Mouse (Mus musculus) embryonic stem cell, embryonic (primary cell): ENCODE results near the gene Fam43b.

Source experiments
- CTCF ChIA-PET, 4 experiments: fragments of 300-600 bp in 2 of 4; fragments of 350-600 bp in 2 of 4; sonication (Branson Sonifier 250); formaldehyde crosslinking; loops; one replicate each; lab custom pipeline; 2022; ENCODE audit warnings: inconsistent platforms in 2 of 4; lab: Charles Lee
- POLR2A ChIA-PET, 4 experiments: fragments of 300-600 bp in 2 of 4; fragments of 350-600 bp in 2 of 4; sonication (Branson Sonifier 250); formaldehyde crosslinking; loops; one replicate each; lab custom pipeline; 2022; ENCODE audit warnings: antibody characterized with exemption in 4 of 4, inconsistent platforms in 1 of 4; lab: Charles Lee

Fam43b gene

DNA sequence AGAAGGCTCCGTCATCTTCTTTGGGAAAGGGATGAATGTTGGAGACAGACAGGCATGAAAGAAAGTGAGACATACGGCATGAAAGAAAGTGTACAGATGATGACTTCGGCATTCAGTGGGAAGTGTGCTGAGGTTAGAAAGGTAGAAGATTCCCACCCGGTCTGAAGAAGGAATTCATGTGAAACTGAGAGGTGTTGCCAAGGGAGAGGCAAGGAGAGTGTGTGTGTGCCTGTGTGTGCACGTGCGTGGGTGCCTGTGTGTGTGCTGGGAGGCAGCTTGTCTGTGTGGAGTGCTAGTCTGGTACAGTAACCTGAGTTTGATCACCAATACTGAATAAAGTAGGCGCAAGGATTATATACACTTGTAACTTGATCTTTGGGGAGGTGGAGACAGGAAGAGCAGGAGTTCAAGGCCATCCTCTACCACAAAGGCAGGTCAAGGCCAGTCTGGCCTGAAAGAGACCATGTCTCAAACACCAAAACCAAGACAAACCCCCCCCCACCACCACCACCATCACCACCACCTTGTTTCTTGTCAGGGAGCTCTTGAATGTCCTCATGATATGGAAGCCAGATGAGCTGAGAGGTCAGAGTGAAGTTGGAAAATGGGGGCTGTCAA, 15.3 kb upstream of the Fam43b start:
- POLR2A ChIA-PET = interaction anchor here (0.5 to 1.3 kb wide), 17 partner anchors 15 to 881 kb away, joined by 3 to 7 read pairs (median 3); partner anchors contain the start of gene Fam43b (in 2 of the 4)
- CTCF ChIA-PET = interaction anchor here (0.6 to 1.4 kb wide), 17 partner anchors 33 to 578 kb away, joined by 3 to 13 read pairs (median 4); partner anchors contain the start of gene Pla2g2d (in 1 of the 4)

GRCm38 (mm10) chr4:138411011-138411410, 14.7 kb upstream of the Fam43b start:
- POLR2A ChIA-PET = interaction anchor here (0.5 to 1.3 kb wide), 8 partner anchors 13 to 447 kb away, joined by 3 to 5 read pairs (median 3); partner anchors contain the start of gene Fam43b (in 2 of the 4)
- CTCF ChIA-PET = interaction anchor here in 3 of 4 experiments (0.6 to 1.4 kb wide), 9 partner anchors 14 to 375 kb away, joined by 3 to 5 read pairs (median 4); partner anchors contain the start of gene Fam43b (in 1 of the 3)

DNA sequence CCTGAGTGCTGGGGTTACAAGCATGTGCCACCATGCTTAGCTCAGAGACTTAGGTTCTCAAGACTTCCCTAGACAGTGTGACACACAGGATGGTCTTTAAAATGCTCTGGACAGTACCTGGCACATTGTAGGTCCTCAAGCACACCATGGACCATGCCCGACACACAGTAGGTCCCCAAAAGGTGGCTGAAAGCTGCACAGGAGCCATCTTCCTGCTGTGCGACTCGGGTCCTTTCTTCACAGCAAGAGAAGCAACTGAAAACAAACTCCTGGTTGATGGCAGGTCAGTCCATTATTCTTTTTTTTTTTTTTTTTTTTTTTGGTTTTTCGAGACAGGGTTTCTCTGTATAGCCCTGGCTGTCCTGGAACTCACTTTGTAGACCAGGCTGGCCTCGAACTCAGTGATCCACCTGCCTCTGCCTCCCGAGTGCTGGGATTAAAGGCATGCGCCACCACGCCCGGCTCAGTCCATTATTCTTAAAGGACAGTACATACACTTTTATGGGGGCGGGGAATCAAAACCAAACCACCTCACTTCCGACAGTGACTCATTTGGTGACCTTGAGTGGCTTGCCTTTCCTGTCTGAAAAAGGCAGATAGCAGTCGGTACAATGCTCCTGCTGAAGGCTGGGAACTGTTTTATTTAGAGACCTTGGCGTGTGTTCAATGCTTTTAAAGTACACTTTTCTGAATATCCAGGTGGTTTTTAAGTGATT, 11.3 kb upstream of the Fam43b start:
- ChIA-PET CTCF (interaction anchor here in 3 of 4 experiments (0.6 to 1.2 kb wide), 6 partner anchors 11 to 461 kb away, joined by 3 to 5 read pairs (median 4); partner anchors contain the start of gene Fam43b (in 2 of the 3)), POLR2A (interaction anchor here in 1 of 4 experiments (0.5 to 0.7 kb wide), 2 partner anchors 10 to 657 kb away, joined by 3 read pairs; no protein-coding TSS in a partner anchor)

- CTCF ChIA-PET = interaction anchor here (0.5 to 2.1 kb wide), 47 partner anchors 9 to 1739 kb away, joined by 3 to 29 read pairs (median 4); partner anchors contain the start of genes Fam43b (in 3 of the 4), Pink1 (in 2 of the 4) and Ddost (in 1 of the 4)
- POLR2A ChIA-PET = interaction anchor here in 3 of 4 experiments (0.7 to 2.1 kb wide), 7 partner anchors 9 to 1642 kb away, joined by 3 to 4 read pairs (median 3); partner anchors contain the start of gene Fam43b (in 3 of the 3)
These were observed 8.5 kb upstream of the Fam43b start for GRCm38 (mm10) chr4:138404806-138405205.

DNA sequence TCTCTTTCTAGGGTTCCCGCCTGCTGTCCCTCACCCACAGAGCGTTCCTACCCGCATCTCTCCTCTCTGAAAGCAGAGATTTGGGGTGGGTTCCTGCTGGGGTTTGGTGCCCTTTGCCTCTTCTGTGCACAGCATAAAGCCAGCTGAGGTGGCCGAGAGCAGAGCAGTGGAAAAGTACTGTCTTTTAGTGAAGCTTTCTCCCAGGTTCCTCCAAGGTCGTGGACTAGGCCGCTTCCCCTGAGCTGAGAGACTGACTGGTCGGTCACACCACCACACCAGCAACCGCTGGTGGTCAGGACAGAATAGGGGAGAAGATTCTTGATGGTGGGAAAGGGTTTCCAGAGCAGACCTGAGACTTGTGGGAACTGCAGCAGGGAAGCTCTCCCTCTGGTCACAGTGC, 383 bp upstream of the Fam43b start:
- ChIA-PET CTCF (interaction anchor here (0.6 to 4.0 kb wide), 22 partner anchors 8 to 720 kb away, joined by 3 to 29 read pairs (median 4); partner anchors contain the start of gene Pink1 (in 1 of the 4)), POLR2A (interaction anchor here in 3 of 4 experiments (0.5 to 3.0 kb wide), 26 partner anchors 8 to 409 kb away, joined by 3 to 16 read pairs (median 4); partner anchors contain the start of genes Ddost (in 1 of the 3), Mul1 (in 1 of the 3) and Pink1 (in 1 of the 3))

- ChIA-PET CTCF (interaction anchor here (0.6 to 4.0 kb wide), 23 partner anchors 9 to 670 kb away, joined by 3 to 29 read pairs (median 4); partner anchors contain the start of genes Pink1 (in 2 of the 4) and Mul1 (in 1 of the 4)), POLR2A (interaction anchor here in 3 of 4 experiments (0.5 to 3.0 kb wide), 22 partner anchors 10 to 311 kb away, joined by 3 to 16 read pairs (median 4); partner anchors contain the start of genes Mul1 (in 2 of the 3) and Ddost (in 1 of the 3))
These were observed 999 bp downstream of the Fam43b start for GRCm38 (mm10) chr4:138395087-138395970.

DNA sequence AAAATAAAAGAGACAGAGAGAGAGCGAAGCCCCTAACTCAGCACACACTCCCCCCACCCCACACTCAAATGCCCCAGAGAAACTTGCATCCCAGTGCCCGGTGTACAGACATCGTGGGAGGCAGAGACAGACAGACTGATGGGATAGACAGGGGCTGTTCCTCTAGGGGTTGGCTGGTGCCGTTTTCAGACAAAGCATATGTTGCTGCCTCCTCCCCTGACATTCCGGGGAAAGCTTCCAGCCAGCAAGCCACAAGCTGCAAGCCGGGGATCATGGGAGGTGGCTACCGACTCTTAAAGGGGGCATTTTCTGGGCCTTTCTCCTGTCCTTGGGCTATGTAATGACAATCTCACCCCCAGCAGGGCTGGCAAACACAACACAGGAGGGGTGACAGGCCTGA, 2.6 kb downstream of the Fam43b start:
- POLR2A ChIA-PET = interaction anchor here in 2 of 4 experiments (0.7 to 1.0 kb wide), 2 partner anchors 18 to 102 kb away, joined by 3 to 4 read pairs; no protein-coding TSS in a partner anchor

GRCm38 (mm10) chr4:138383789-138384188, 12.5 kb downstream of the Fam43b start:
- CTCF ChIA-PET = interaction anchor here in 3 of 4 experiments (0.7 to 1.8 kb wide), 7 partner anchors 12 to 261 kb away, joined by 3 to 9 read pairs (median 4); partner anchors contain the start of gene Pink1 (in 1 of the 3)
- POLR2A ChIA-PET = interaction anchor here in 3 of 4 experiments (0.7 to 2.5 kb wide), 4 partner anchors 9 to 51 kb away, joined by 3 to 6 read pairs (median 5); partner anchors contain the start of gene Fam43b (in 2 of the 3)

More for the DNA sequence above, 2.6 kb downstream of the Fam43b start:
- CTCF ChIA-PET = interaction anchor here in 1 of 4 experiments (1.5 kb wide), 1 partner anchor 11 kb away, joined by 10 read pairs; no protein-coding TSS in a partner anchor

DNA sequence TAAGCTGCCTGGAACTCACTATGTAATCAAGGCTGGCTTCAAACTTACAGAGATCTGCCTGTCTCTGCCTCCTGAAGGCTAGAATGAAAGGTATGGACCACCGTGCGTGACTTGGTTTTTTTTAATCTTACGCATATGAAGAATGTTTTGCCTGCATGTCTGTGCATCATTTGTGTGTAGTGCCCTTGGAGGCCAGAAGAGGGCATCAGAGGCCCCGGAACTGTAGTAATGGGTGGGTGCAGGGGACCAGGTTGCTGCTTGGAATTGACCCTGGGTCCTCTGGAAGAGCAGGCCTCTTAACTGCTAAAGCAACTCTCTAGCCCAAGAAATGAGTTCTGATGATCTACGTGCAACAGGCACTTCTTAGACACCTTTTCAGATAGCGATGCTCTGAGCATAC, 13.9 kb downstream of the Fam43b start:
- CTCF ChIA-PET = interaction anchor here in 3 of 4 experiments (0.5 to 4.6 kb wide), 17 partner anchors 13 to 1426 kb away, joined by 3 to 25 read pairs (median 4); partner anchors contain the start of gene Pink1 (in 1 of the 3)

GRCm38 (mm10) chr4:138380132-138380689, 16.1 kb downstream of the Fam43b start:
- ChIA-PET POLR2A (interaction anchor here in 2 of 4 experiments (1.1 to 3.4 kb wide), 4 partner anchors 16 to 61 kb away, joined by 3 to 16 read pairs (median 4); partner anchors contain the start of genes Fam43b (in 1 of the 2) and Pink1 (in 1 of the 2)), CTCF (interaction anchor here (0.6 to 4.6 kb wide), 13 partner anchors 10 to 963 kb away, joined by 3 to 25 read pairs (median 6); partner anchors contain the start of gene Pink1 (in 2 of the 4))

More for the DNA sequence above, 13.9 kb downstream of the Fam43b start:
- POLR2A ChIA-PET = interaction anchor here in 2 of 4 experiments (0.6 to 2.5 kb wide), 6 partner anchors 14 to 675 kb away, joined by 3 to 6 read pairs (median 3); partner anchors contain the start of gene Fam43b (in 1 of the 2)

DNA sequence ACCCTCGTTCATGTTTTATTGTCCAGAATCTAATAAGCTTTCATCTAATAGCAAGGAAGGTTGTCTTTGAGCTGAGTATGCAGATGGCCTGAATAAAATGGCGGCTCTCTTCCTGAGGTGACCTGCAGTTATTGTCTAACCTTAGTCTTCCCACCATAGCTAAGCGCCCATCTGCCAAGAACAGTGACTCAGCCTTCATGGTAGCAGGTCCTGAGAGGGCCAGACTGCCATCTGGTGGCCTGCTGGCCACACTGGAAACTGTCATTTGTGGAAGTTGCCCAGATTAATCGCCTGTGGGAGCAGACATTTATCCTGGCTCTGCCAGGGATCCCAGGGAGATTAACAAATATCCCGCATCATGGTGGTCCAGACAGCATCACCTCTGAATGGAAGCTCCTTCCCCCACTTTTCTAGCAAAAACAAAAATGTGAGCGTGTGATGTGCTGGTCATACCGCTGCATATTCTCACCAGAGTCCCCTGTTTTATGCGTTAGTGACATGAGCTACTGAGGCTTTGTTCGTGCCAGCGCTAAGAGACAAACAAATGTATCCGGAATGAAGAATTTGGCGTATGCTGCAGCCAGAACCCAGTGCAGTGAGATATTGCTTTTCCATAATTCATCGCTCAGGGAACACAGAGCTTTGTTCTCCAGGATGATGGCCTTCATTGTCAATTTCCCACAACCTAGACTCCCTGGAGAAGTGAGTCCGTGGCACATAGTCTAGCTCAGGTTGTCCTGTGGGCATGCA, 17.1 kb downstream of the Fam43b start:
- POLR2A ChIA-PET = interaction anchor here in 3 of 4 experiments (0.7 to 3.4 kb wide), 6 partner anchors 17 to 346 kb away, joined by 3 to 16 read pairs (median 3); partner anchors contain the start of genes Fam43b (in 1 of the 3) and Pink1 (in 1 of the 3)
- CTCF ChIA-PET = interaction anchor here (0.5 to 4.6 kb wide), 30 partner anchors 9 to 670 kb away, joined by 3 to 25 read pairs (median 4); partner anchors contain the start of genes Pink1 (in 2 of the 4) and Fam43b (in 1 of the 4)

DNA sequence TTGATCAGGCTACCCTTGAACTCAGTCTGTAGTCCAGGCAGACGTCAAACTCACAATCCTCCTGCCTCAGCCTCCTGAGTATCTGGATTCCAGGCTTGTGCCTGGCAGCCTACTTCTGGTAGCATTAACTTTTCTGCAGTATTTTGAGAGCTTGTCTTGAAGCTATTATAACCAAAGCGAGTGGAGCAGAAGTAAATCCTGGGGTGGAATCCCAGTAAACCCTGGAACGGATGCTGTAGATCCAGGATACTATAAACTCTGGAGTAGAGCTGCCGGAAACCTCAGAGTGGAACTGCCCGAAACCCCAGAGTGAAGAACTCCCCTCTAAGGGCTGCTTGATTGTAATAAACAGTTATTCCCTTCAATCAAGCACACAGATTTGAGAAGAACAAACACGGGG, 18.8 kb downstream of the Fam43b start:
- ChIA-PET CTCF (interaction anchor here in 2 of 4 experiments (0.6 to 3.7 kb wide), 21 partner anchors 9 to 482 kb away, joined by 3 to 13 read pairs (median 3); partner anchors contain the start of genes Pink1 (in 2 of the 2), Cda (in 1 of the 2) and Mul1 (in 1 of the 2)), POLR2A (interaction anchor here (0.7 to 3.4 kb wide), 6 partner anchors 15 to 60 kb away, joined by 3 to 16 read pairs (median 4); partner anchors contain the start of genes Fam43b (in 1 of the 4) and Mul1 (in 1 of the 4))

GRCm38 (mm10) chr4:138375117-138375516, 21.2 kb downstream of the Fam43b start:
- CTCF ChIA-PET = interaction anchor here in 3 of 4 experiments (0.6 to 1.7 kb wide), 10 partner anchors 13 to 384 kb away, joined by 3 to 7 read pairs (median 3); partner anchors contain the start of gene Pink1 (in 1 of the 3)
- POLR2A ChIA-PET = interaction anchor here in 2 of 4 experiments (0.6 to 1.0 kb wide), 4 partner anchors 9 to 50 kb away, joined by 3 to 6 read pairs (median 4); no protein-coding TSS in a partner anchor

- CTCF ChIA-PET = interaction anchor here in 1 of 4 experiments (1.0 kb wide), 1 partner anchor 9 kb away, joined by 3 read pairs; no protein-coding TSS in a partner anchor
- POLR2A ChIA-PET = interaction anchor here in 1 of 4 experiments (1.3 kb wide), 1 partner anchor 9 kb away, joined by 4 read pairs; no protein-coding TSS in a partner anchor
These were observed 25.3 kb downstream of the Fam43b start for GRCm38 (mm10) chr4:138370996-138371516.
